Mouse (Mus musculus) heart, adult 11 months (tissue): ENCODE results near the gene Shroom4.

ENCODE experiments used
- DNase-seq: peaks from one replicate; pipeline ENCODE4 v3.0.0; 2022

Gene Shroom4

DNA sequence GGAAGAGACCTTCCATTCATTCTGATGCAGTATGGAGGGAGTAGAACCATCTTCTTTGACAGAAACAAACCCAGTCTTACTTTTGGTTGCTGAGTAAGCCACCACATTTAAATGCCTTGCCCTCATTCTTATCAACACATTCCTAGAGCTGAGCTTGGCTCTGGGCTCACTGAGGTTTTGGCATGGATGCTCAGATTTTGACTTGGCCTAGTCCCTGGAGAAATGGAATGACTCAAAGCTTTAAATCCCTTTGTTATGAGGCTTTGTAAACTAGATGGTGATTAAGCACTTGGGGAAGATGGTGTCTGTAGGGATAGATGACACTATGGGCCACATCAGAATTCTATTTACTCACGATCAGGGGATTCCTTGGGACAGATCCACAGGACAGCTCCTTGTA, 102.2 kb downstream of the Shroom4 start:
- no peak for DNase-seq

GRCm38 (mm10) chrX:6517217-6517616, 117.6 kb downstream of the Shroom4 start:
- DNase-seq: no peak

GRCm38 (mm10) chrX:6518421-6518820, 118.8 kb downstream of the Shroom4 start:
- DNase-seq: no peak

DNA sequence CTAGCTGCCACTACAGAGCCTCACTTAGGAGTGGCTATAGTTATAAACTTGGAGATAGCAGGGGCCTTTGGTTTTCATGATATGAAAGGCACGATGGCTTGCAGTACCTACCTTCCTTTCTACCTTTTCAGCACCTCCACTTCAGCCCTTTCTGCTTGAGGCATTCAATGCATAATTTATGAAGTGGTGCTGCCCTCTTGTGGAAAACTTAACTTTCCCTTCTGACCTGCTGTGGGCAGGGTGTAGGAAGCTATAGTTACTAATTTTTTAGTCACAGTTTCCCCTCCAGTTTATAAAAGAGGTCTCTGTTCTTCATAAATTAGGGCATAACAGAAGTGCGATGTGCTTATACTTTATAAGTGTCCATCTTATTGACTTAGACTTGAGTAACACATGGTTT, 123.3 kb downstream of the Shroom4 start:
- no peak for DNase-seq

GRCm38 (mm10) chrX:6536636-6537035, 137.0 kb downstream of the Shroom4 start:
- DNase-seq: no peak

- peak; percentile 93 for DNase-seq
Observed at GRCm38 (mm10) chrX:6537689-6538088, 138.0 kb downstream of the Shroom4 start.

- DNase-seq: no peak
Observed at GRCm38 (mm10) chrX:6565066-6565465, 165.4 kb downstream of the Shroom4 start.

DNA sequence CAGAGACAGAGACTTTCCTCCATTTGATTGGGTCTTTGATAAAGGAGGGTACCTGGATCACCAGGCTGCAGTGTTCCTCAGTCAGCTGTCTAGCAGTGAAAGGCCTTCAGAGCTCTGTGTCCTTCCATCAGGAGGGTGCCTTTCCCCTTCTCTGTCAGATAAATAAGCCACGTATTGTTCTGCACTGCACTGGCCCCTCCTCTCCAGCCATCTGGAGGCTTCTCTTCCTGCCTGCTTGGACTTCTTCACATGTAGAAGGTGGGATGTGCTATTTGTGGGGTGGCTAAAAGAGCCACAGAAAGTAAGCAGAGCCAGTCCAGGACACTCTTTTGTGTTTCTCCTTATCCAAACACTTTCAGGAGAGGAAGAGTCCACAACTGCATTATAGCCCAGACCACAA, 174.9 kb downstream of the Shroom4 start:
- peak; percentile 94 for DNase-seq

DNA sequence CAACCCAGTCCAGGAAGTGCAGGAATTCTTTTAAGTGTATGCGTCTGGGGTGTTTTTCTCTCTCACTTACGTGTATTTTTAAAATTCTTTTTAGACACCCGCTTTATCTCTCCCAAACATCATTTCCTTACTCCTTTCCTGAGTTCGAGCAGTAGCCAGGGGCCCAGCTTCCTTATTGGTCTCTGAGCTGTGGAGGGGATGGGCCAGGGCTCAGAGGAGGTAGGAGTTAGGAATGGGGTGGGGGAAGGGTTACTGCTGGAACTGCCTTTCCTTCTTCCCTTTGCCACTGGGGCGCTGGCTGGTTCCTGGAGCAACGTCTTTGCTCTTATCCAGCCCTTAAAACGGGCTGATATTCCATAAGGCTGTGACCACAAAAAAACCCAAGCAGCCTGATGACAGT, 177.3 kb downstream of the Shroom4 start:
- peak; percentile 98 for DNase-seq

DNA sequence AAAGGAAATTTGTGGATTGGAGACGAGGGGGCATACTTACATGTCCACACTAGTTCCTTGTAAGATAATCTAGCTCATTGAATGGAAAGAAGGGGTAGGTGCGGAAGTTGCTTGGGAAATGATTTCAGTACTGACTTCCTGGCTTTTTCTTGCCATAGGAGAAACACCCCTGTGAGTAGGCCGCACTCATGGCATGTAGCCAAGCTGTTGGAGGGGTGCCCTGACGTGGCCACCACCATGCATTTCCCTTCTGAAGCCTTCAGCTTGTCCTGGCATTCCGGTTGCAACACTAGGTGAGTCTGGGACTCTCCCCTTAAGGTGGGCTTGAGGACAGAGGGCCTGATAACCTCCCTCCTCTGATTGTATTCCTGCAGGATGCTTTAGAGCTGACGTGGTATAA, 181.0 kb downstream of the Shroom4 start:
- peak; percentile 91 for DNase-seq

DNA sequence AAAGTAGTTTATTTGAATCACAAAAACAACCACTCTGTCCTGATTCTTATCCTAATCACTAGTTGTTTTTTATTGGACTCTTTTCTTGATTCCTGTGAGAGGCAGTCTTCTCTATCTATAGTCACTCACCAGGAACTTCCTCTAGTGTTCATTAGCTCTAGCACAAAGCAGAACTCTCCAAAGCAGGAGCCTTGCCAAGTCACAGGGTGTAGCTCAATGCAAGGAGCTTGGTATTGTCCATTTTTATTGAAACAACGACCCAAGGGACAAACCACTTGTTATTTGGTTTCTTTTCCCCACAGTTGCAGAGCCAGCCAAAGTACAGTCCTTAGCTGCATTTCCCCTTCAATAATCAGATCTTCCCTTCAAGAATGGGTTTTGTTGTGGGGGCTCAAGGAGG, 181.5 kb downstream of the Shroom4 start:
- DNase-seq: peak; percentile 94

- no peak for DNase-seq
Observed at GRCm38 (mm10) chrX:6582646-6583045, 183.0 kb downstream of the Shroom4 start.

GRCm38 (mm10) chrX:6594183-6594582, 194.5 kb downstream of the Shroom4 start:
- no peak for DNase-seq

- no peak for DNase-seq
Observed at GRCm38 (mm10) chrX:6654024-6654423, 254.4 kb downstream of the Shroom4 start.

GRCm38 (mm10) chrX:6658820-6659324, 259.2 kb downstream of the Shroom4 start:
- DNase-seq: no peak
